Mouse (Mus musculus) embryonic stem cell, embryonic (primary cell): ENCODE results near the gene Gm20388.

Experiments
- CTCF ChIA-PET, 4 experiments: fragments of 300-600 bp in 2 of 4; fragments of 350-600 bp in 2 of 4; sonication (Branson Sonifier 250); formaldehyde crosslinking; loops; one replicate each; lab custom pipeline; 2022; ENCODE audit warnings: inconsistent platforms in 2 of 4; lab: Charles Lee
- POLR2A ChIA-PET, 4 experiments: fragments of 300-600 bp in 2 of 4; fragments of 350-600 bp in 2 of 4; sonication (Branson Sonifier 250); formaldehyde crosslinking; loops; one replicate each; lab custom pipeline; 2022; ENCODE audit warnings: antibody characterized with exemption in 4 of 4, inconsistent platforms in 1 of 4; lab: Charles Lee

Gm20388 gene

DNA sequence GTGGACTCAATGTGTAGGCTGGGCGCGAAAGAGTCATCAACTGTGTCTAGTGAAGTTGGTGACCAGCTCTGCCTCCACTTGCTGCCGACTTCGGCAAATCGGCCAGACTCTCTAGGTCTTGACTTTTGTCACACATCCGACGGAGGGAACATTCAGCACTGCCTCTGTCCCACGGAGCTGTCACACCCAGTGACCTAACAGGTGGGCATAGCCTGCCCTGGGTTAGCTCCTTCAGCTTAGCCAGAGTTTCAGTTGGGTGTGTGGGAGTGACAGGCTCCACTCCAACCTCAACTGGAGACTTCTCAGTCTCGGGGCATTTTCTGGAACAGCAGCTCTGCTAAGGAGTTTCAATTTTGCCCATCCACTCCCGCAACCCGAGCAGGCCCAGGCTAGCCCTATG lies 1223.9 kb downstream of the Gm20388 start:
- POLR2A ChIA-PET: interaction anchor here in 2 of 4 experiments (0.7 to 1.1 kb wide), 3 partner anchors 9 to 257 kb away, joined by 3 to 4 read pairs (median 3); partner anchors contain the start of gene Foxc2 (in 1 of the 2)

DNA sequence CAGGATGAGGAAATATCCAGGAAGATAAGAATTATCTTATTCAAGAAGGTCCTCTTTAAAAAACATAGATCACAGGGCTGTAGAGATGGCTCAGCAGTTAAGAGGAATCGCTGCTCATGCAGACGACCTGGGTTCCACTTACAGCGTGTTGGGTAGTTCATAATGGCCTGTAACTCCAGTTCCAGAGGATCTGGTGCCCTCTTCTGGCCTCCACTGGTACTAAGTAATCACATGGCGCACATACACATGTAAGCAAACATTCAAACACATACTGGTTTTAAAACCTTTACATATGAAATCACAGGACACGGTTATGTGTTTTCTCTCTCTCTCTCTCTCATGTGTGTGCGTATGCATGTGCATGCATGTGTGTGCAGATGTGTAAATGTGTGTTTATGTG lies 1226.2 kb downstream of the Gm20388 start:
- ChIA-PET CTCF (no interaction called here), POLR2A (no interaction called here)

More for the DNA sequence above, 1223.9 kb downstream of the Gm20388 start:
- CTCF ChIA-PET: interaction anchor here in 2 of 4 experiments (0.6 to 1.0 kb wide), 2 partner anchors 9 to 81 kb away, joined by 3 to 5 read pairs; no protein-coding TSS in a partner anchor

- POLR2A ChIA-PET: interaction anchor here in 3 of 4 experiments (0.6 to 0.8 kb wide), 5 partner anchors 28 to 542 kb away, joined by 3 to 4 read pairs (median 3); no protein-coding TSS in a partner anchor
- CTCF ChIA-PET: interaction anchor here in 1 of 4 experiments (0.5 kb wide), 1 partner anchor 1208 kb away, joined by 7 read pairs; no protein-coding TSS in a partner anchor
Measured at GRCm38 (mm10) chr8:121145457-121146134, 1235.0 kb downstream of the Gm20388 start.

DNA sequence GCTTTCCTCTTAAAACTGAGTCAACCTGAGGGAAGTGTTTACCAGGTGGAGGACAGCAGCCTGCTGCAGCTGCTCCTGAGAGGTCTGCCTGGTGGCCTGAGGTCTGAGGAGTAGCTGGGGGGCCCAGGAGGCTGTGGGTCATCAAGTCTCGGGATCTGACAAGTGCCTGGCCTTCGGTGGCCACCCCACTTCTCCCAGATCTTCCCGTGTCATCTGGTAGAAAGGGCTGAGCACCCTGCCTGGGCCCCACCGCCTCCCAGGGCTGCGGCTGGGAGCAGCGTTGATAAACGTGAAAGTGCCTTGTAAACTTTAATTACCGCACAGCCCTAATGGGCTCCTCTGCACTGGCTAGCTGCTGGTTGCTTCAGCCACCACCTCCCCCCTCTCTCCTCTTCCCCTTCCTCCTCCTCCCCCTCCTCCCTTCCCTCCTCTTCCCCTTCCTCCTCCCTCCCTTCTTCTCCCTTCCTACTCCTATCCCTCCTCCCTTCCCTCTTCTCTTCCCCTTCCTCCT lies 1238.0 kb downstream of the Gm20388 start:
- ChIA-PET POLR2A (no interaction called here), CTCF (interaction anchor here in 1 of 4 experiments (1.1 kb wide), 1 partner anchor 44 kb away, joined by 4 read pairs; no protein-coding TSS in a partner anchor)

DNA sequence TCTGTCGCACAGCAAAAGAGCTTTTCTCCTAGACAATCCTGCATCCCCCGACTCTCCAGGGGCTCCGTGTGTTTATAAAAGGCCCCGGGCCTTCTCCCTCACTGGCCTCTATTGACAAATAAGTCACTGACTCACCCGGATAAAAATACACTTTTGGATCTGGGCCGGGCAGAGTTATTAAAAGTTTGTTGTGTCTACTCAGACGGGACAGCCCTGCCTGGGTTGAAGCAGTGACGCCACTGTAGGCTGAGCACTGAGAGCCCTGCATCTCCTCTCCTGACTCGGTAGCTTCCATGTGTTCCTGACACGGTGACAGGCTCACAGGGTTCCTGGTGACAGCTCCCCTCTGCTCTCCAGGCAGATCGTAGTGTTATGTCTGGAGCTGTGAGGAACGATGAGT lies 1241.8 kb downstream of the Gm20388 start:
- CTCF ChIA-PET: interaction anchor here in 1 of 4 experiments (1.2 kb wide), 1 partner anchor 22 kb away, joined by 3 read pairs; no protein-coding TSS in a partner anchor
- POLR2A ChIA-PET: interaction anchor here in 2 of 4 experiments (0.5 to 0.7 kb wide), 2 partner anchors 110 to 252 kb away, joined by 3 to 7 read pairs; no protein-coding TSS in a partner anchor

DNA sequence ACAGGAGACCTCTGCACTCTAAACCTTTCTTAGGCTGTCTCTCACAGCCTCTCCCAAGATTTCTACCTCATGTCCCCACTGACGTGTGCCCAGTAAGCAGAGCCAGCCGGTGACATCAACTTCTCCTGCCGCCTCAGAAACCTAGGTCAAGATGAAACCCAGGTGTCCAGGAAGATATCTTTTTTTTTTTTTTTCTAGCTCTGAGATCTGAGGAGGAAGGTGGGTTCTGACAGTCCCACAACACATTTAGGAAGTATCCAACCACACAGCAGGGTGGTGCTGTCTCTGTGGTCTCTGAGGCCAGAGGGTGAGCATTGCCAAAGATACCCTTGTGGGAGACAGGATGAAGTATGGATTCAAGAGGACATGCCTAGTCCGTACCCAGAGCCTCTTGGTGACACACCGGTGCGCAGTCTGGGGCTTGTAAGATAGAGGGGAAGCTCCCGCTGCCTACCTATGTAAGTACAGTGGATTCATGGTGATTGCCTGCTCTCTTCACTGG lies 1246.4 kb downstream of the Gm20388 start:
- CTCF ChIA-PET: interaction anchor here in 3 of 4 experiments (0.5 to 1.2 kb wide), 3 partner anchors 17 to 375 kb away, joined by 3 to 5 read pairs (median 3); no protein-coding TSS in a partner anchor
- POLR2A ChIA-PET: no interaction called here

- ChIA-PET CTCF (interaction anchor here in 1 of 4 experiments (0.6 kb wide), 1 partner anchor 50 kb away, joined by 3 read pairs; no protein-coding TSS in a partner anchor), POLR2A (no interaction called here)
Measured at GRCm38 (mm10) chr8:121158812-121159211, 1248.2 kb downstream of the Gm20388 start.

DNA sequence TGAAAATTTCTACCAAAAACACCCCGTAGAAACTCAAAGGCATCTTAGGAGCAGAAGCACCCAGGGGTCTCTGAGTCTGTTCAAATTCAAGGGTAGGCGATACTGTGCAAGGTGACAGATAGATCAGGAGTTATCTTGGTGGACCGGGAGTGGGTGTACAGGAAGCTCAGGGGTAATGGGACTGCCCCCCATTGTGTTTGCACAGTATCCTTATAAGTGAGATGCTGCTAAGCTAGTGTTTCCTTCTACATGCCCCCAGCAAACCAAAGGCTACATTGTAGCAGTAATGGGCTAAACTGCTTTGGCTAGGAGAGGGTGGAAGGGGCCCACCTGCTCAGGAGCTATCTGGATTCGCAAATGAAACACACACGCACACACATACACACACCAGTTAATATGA lies 1250.8 kb downstream of the Gm20388 start:
- CTCF ChIA-PET: no interaction called here
- POLR2A ChIA-PET: interaction anchor here in 1 of 4 experiments (1.3 kb wide), 1 partner anchor 590 kb away, joined by 3 read pairs; no protein-coding TSS in a partner anchor

GRCm38 (mm10) chr8:121162413-121162812 lies 1251.8 kb downstream of the Gm20388 start:
- POLR2A ChIA-PET: interaction anchor here in 2 of 4 experiments (0.8 to 1.3 kb wide), 2 partner anchors 14 to 589 kb away, joined by 3 to 17 read pairs; no protein-coding TSS in a partner anchor
- CTCF ChIA-PET: interaction anchor here in 1 of 4 experiments (0.7 to 1.1 kb wide), 2 partner anchors 12 to 482 kb away, joined by 3 read pairs; no protein-coding TSS in a partner anchor

DNA sequence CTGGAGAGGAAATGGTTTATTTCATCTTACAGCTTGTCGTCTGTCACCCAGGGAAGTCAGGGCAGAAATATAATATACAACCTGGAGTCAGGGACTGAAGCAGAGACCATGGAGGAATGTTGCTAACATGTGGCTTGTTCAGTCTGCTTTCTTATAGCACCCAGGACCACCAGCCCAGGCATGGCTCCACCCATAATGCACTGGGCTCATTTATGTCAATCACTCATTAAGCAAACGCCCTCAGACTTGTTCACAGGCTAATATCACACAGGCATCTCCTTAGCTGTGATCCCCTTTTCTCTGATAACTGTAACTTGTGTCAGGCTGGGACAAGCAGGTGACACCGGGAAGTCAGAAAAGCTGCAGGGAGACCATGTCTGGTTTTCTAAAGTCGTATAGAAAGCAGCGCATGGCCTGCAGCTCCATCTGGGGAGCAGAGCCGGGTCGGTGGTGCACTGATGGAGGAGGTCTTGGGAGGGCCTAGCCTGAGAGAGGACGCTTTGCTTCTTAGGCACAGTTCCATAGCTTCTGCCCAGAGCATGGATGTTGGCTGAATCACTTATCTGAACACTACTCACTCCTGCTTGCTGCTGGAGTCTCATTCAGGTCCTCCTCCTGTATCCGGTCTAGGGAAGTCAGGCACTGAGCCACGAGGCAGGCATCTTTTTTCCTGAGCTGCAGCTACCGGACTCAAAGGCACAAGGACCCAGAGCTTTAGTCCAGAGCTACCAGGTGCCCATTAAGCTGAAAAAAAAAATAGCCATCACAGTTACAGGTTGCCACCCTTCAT lies 1252.5 kb downstream of the Gm20388 start:
- ChIA-PET POLR2A (no interaction called here), CTCF (interaction anchor here in 3 of 4 experiments (0.7 to 1.4 kb wide), 3 partner anchors 11 to 42 kb away, joined by 3 to 5 read pairs (median 3); no protein-coding TSS in a partner anchor)

DNA sequence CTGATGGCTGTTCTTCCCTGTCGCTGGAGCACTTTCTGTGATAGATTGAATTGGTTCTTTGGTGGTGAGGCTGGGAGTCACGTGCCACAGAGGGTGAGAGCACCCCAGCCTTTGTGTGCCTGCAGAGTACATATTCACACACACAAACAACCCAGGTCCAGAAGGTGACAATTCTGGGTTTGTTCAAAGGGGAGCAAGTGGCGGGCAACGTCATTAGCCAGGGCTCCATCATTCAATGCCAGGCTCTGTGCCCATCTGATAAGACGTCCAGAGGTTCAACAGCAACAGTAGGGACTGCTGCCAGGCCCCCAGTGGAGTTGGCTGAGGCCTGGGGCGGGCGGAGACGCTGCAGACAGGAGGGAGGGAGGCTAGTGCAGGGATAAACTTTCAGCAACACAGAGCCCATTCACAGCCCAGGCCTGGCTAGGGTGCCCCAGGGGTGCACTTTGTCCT lies 1253.4 kb downstream of the Gm20388 start:
- ChIA-PET CTCF (interaction anchor here in 2 of 4 experiments (0.7 to 1.4 kb wide), 2 partner anchors 10 to 41 kb away, joined by 3 to 5 read pairs; no protein-coding TSS in a partner anchor), POLR2A (no interaction called here)

GRCm38 (mm10) chr8:121168033-121168432 lies 1257.4 kb downstream of the Gm20388 start:
- CTCF ChIA-PET: interaction anchor here in 1 of 4 experiments (1.0 kb wide), 1 partner anchor 64 kb away, joined by 3 read pairs; no protein-coding TSS in a partner anchor

DNA sequence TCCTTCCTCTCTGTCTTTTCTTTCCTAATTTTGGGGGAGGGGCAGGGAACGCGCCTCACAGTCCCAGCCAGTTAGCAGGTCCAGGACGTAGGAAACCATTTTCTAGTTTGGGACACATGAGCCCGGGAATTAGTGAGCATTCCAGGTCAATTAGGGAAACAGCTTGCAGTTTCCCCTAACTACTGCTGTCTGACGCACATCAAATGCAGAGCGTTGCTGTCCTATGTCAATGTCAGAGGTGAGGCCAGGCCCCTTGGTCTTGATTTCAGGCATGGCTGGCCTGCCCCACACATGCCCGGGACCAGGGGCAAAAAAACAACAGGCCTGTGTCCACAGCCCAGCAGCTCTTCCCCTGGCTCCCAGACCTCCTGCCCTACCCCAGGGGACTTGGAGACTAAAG lies 1259.5 kb downstream of the Gm20388 start:
- ChIA-PET CTCF (no interaction called here), POLR2A (interaction anchor here in 1 of 4 experiments (0.6 kb wide), 1 partner anchor 1824 kb away, joined by 7 read pairs; no protein-coding TSS in a partner anchor)

More at GRCm38 (mm10) chr8:121168033-121168432, 1257.4 kb downstream of the Gm20388 start:
- POLR2A ChIA-PET: no interaction called here

DNA sequence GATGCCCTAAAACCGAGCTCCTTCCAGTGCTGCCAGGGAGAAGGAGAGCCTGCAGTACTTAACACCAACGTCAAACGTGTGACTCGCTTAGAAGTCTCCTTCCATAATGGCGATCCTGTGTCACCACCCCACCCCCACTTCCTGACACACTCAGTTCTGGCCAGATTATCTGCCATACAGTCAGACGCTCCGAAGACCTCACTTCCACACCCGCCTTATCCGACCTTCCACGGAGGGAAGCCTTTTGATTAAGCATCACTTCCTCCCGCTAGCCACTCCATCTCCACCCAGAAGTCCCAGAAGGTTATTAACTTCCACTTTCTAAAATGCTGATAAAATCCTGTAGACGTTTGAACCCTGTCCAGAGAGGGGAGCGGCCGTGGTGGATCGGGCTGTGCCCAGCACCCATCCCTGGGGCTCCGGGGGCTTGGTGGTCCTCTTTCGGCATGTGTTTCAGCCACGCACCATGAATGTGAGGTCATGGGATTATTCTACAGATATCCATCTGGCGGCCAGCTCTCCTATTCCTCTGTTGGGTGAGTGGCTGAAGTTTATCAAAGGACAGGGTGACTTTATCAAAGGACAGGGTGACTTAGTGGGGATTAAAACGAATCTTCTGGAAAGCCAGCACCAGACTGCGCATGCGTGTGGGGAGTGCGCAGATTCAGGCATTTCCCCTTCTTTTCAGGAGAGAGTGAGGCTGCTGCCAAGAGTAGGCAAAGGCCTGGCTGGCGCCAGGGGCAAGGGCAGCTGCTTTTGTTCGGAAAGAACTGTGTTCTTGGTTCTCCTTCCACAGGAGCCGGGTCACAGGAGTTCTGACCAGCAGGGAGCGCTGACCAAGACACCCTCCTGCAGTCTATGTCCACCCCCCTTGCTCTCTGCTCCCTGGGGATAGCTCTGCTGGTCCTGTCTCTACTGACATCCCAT lies 1260.2 kb downstream of the Gm20388 start:
- POLR2A ChIA-PET: interaction anchor here in 2 of 4 experiments (0.6 to 1.0 kb wide), 2 partner anchors 208 to 423 kb away, joined by 3 read pairs; no protein-coding TSS in a partner anchor

DNA sequence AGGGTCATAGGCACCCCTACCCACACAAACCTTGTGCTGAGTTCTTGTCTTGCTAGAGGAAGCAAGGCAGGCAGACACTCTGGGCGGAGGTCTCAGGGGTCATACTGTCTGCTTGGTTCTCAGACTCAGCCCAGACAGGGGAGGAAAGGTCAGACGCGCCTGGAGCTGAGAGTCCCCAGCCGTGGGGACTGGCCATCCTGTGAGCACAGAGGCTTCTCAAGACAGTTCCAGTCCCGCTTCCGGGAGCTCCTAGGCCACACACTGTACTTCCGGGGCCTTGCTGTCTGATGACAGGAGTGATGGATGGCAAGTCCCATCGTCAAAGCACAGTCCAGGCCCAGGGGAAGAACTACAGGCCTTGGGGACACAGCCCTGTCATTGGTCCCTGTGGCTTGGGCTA lies 1261.9 kb downstream of the Gm20388 start:
- CTCF ChIA-PET: no interaction called here
- POLR2A ChIA-PET: no interaction called here

More for the DNA sequence above, 1260.2 kb downstream of the Gm20388 start:
- CTCF ChIA-PET: interaction anchor here in 1 of 4 experiments (0.6 kb wide), 1 partner anchor 374 kb away, joined by 4 read pairs; no protein-coding TSS in a partner anchor

GRCm38 (mm10) chr8:121174178-121174577 lies 1263.5 kb downstream of the Gm20388 start:
- CTCF ChIA-PET: interaction anchor here (0.5 to 1.5 kb wide), 28 partner anchors 10 to 555 kb away, joined by 3 to 6 read pairs (median 3); no protein-coding TSS in a partner anchor
- POLR2A ChIA-PET: interaction anchor here in 1 of 4 experiments (1.0 kb wide), 1 partner anchor 97 kb away, joined by 3 read pairs; no protein-coding TSS in a partner anchor
